Mouse (Mus musculus): ENCODE data around the gene Adcyap1.

Gene Adcyap1

DNA sequence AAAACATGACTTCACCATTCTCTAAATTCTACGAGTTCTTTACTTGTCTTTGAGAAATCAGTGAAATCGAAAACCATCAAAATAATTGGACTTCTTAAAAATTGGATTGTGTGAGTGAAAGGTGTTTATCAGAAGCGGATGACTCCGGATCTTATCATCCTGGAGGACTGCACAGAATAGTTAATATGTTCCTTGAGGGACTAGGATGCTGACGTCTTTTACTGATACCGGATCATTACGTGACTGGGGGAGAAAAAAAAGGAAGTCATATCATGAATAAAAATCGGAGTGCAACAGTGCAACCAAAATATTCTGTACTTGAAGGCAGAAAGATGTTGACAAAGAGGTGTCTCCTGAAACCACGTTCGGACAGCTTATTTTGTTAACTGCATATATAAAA, at the start of gene Adcyap1:
TSS of gene Adcyap1 (plus strand) at position 301 of the 400 bp plus-strand sequence.
- ATAC-seq (ENCODE audit: low TSS enrichment): no peak

DNA sequence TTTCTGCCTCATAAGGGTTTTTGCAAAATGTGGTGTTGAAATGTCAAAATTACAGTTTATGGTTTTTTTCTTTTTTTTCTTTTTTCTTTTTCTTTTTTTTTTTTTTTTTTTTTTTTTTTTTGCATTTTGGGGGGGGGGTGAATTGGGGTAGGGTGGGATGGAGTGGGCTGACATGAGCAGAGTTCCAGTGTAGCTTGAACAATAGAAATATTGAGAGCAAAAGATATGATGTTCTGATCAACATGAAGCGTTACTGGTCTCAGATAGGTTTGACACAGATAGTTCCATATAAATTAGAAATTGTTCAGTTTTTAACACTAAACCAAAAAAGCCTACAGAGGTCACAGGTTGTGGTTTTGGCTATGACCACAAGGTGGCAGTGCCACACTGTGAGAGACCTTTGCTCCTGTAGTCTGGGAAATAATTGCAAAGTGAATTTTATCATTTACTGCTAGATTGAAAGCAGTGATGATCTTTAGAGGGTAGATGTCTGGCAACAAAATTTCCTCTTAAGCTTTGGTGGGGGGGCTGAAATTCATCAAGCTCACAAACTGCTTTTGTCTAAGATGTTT, 40.5 kb upstream of the Adcyap1 start:
- ATAC-seq (ENCODE audit: low TSS enrichment): no peak

- ATAC-seq (ENCODE audit: low TSS enrichment): no peak
These were observed 29.2 kb upstream of the Adcyap1 start for GRCm38 (mm10) chr17:93169572-93169971.

DNA sequence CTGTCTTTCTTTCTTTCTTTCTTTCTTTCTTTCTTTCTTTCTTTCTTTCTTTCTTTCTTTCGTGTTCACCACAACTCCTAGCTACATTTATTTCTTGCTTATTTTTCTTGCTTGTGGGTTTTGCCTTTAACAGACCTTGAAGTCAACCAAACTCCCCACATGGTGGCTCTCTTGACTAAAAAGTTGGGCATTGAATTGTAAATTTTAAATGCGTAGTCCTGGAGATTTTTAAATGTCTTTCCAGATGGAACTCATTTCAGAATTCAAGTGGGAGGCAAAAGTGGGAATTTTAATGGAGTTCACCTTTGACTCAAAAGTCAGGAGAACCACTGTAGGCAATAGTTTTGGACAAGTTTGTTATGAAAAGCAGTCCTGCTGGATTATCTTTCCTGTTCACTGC, 2.0 kb upstream of the Adcyap1 start:
- peak; percentile 43; the same call in 1 of the 2 replicates for ATAC-seq (ENCODE audit: low TSS enrichment)

GRCm38 (mm10) chr17:93198213-93198612, 604 bp upstream of the Adcyap1 start:
- no peak for ATAC-seq (ENCODE audit: low TSS enrichment)

- no peak for ATAC-seq (ENCODE audit: low TSS enrichment)
These were observed 401 bp downstream of the Adcyap1 start for GRCm38 (mm10) chr17:93199218-93199617.

- ATAC-seq (ENCODE audit: low TSS enrichment): peak; percentile 15; the same call in 1 of the 2 replicates
These were observed 930 bp downstream of the Adcyap1 start for GRCm38 (mm10) chr17:93199747-93200146.

DNA sequence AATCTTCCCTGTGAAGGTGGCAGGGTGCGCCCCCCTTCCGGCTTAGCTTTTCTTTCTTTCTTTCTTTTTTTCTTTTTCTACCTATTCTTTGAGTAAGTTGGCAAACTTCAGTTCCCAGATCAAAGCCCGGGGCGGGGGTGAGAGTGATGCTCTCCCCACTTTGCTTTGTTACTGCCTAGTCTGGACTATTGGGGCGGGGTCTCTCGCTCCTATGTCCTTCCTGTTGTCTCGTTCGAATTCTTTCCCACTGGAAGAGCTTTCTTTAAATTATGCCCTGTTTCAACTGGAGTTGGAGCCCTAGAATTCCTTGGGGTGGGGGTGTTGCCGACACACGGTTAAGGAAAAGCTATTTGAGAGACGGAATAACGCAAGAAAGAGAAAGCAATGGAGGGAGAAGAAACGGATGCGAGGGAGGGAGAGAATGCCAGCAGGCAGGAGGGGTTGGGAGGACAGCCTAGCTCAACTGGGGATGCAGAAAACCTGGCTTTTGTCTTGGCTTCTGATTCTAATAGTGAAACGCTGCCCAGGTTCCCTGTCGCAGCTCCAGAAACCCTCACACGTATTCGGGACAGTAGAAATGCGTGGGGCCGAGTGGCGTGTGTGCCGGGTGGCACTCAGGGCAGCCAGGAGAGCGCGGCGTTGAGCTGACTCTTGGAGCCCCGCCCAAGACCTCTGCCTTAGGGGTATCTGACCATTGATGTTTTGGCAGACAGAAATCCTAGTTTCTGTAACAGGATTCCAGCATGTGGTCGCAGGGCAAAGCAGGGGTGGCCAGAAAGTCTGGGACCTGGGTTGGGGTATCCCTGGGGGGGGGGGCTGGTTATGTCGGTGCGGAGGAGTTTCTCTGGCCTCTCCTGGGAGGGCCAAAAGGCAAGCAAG, 1.8 kb downstream of the Adcyap1 start:
- 0 out of 2 replicates have a peak, but pooled peaks have one; percentile 4 for ATAC-seq (ENCODE audit: low TSS enrichment)

GRCm38 (mm10) chr17:93201265-93201925, 2.6 kb downstream of the Adcyap1 start:
- ATAC-seq (ENCODE audit: low TSS enrichment): peak; percentile 66

DNA sequence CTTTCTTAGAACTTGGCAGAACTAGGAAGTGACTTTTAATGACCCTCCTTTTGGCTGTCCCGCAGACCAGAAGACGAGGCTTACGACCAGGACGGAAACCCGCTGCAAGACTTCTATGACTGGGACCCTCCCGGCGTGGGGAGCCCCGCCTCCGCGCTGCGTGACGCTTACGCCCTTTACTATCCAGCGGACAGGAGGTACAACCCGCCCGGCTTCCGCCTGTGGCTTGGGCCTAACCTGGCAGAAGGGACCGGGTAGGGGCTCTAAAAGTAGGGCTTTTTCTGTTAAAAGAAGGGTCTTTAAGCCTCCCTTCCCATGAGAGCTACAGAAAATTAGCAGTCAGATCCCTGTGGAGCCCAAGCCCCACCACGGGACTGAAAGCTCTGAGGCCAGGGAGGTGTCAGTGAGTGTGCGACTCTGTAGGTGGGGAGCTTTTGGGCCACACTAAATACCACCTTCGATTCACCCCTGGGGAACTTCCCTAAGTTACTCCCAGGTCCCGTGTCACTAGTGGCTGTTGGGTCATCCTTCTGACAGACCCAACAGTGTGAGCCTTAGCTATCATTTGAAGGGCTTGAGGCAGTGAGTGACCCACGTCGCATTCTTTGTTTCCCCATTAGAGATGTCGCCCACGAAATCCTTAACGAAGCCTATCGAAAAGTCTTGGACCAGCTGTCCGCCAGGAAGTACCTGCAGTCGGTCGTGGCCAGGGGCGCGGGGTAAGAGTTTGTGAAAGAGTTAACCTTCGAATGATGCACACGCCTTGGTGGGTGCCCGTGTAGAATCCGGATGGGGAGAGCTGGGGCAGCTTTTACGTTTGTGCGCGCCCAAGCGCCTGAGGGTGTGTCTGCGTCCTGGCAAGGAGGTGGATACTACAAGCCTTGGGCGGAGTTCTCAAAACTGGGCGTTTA, 3.6 kb downstream of the Adcyap1 start:
- 0 out of 2 replicates have a peak, but pooled peaks have one; percentile 36 for ATAC-seq (ENCODE audit: low TSS enrichment)

GRCm38 (mm10) chr17:93203076-93204031, 4.5 kb downstream of the Adcyap1 start:
- ATAC-seq (ENCODE audit: low TSS enrichment): no peak

DNA sequence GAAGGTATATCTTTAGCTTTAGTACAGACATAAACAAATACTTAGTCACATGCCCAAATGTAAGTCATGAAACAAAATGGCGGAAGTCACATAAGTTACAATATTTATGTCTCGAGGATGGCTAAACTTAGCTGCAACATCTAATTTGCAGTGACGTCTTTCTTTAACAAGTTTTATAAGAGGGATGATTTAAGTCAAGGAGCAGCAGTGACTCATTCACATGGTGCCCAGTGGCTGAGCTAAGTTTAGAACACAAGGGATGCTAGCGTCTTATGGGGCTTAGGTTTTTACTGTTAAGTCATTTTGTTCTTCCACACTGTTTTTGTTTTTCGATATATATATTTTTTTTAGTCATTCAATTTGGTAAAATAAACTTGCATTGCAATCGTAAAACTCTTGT, 19.0 kb downstream of the Adcyap1 start:
- peak; percentile 90 for ATAC-seq (ENCODE audit: low TSS enrichment)

DNA sequence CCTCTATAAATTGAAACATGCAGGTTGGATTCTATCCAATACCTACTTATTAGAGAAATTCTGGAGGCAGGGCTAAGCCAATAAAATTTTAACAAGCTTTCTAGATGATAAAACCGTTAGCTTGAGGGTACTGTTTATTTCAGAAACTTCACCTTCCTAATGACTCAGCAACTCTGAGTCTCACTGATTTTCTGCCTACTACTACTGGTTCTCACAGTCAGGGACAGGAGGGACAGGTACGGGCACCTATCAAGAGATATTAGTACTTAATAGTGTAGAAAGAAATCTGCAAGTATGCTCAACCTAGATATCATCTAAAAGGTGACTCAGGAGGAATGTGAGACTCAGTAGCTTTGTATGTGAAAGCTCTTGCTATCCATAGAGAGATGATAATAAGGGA, 19.8 kb downstream of the Adcyap1 start:
- ATAC-seq (ENCODE audit: low TSS enrichment): no peak

GRCm38 (mm10) chr17:93237355-93237754, 38.5 kb downstream of the Adcyap1 start:
- ATAC-seq (ENCODE audit: low TSS enrichment): no peak

Data from frontal cortex, adult (tissue).